Comparison of ENCODE assay signal across 27 mouse cellular contexts in genomic region chr1:192984333-192984732, GRCm38 (mm10). TPM values are rescaled to one million over a fixed set of nuclear protein-coding genes. Genes with fewer than 3 reads are reported as not detected.
DNase-seq lines count a peak whose midpoint lies in the region; ATAC-seq and TF ChIP-seq lines count a peak whose summit lies in the region.
"Had no signal": no experiment of that assay in that cellular context is flagged by ENCODE, and none has a peak within 500 bp of the region (broad histone marks: within the 10 kb centered on the region; RNA-seq: fewer than 3 reads in every experiment).

No protein-coding gene starts in this region.

- TF ChIP-seq EP300 in liver, postnatal 0 days (IDR thresholded peaks at IDR 0.05; ENCODE audit: low read depth) = no peak
- TF ChIP-seq EP300 in MEL (IDR thresholded peaks at IDR 0.05; ENCODE audit: low read depth in 1 of 2, low read length in 2 of 2) = no peak
- TF ChIP-seq EP300 in stomach, postnatal 0 days (optimal IDR thresholded peaks at IDR 0.05) = no peak

- no peak overlapping the region for H3K4me3 ChIP-seq in intestine, postnatal 0 days (ENCODE audit: low read depth, low read length)
- H3K4me3 ChIP-seq in intestine, embryonic 15.5 days (replicated peaks) = no peak overlapping the region
- H3K4me3 ChIP-seq in liver, postnatal 0 days (ENCODE audit: low read depth, low read length) = no peak overlapping the region
- H3K4me3 ChIP-seq in liver, embryonic 12.5 days = no peak overlapping the region
- no peak overlapping the region for H3K4me3 ChIP-seq in MEL (ENCODE audit: control insufficient read depth in 1 of 2, insufficient read depth in 1 of 2, low read depth in 2 of 2, low read length in 2 of 2)
- no peak overlapping the region for H3K4me3 ChIP-seq in stomach, postnatal 0 days (ENCODE audit: low read depth, low read length)
- H3K4me3 ChIP-seq: embryonic facial prominence, embryonic 10.5 days; embryonic facial prominence, embryonic 15.5 days; forebrain, embryonic 12.5 days; hindbrain, embryonic 10.5 days; limb, embryonic 12.5 days; neural tube, embryonic 13.5 days had no signal

- H3K9ac ChIP-seq in intestine, postnatal 0 days (ENCODE audit: low read depth, low read length) = no peak overlapping the region
- H3K9ac ChIP-seq in intestine, embryonic 15.5 days = no peak overlapping the region
- H3K9ac ChIP-seq in liver, postnatal 0 days (replicated peaks) = no peak overlapping the region
- no peak overlapping the region for H3K9ac ChIP-seq in liver, embryonic 12.5 days
- no peak overlapping the region for H3K9ac ChIP-seq in MEL (ENCODE audit: control insufficient read depth, low read depth, low read length, poor library complexity, severe bottlenecking)
- H3K9ac ChIP-seq in stomach, postnatal 0 days (ENCODE audit: low read length) = no peak overlapping the region
- H3K9ac ChIP-seq: embryonic facial prominence, embryonic 15.5 days; forebrain, embryonic 12.5 days; limb, embryonic 12.5 days; neural tube, embryonic 13.5 days had no signal

- TF ChIP-seq CTCF in intestine, postnatal 0 days (IDR thresholded peaks at IDR 0.05; ENCODE audit: low read depth) = peak; percentile 15; the same call in 1 of the 2 replicates
- peak; percentile 11; the same call in 1 of the 2 replicates for TF ChIP-seq CTCF in liver, postnatal 0 days (IDR thresholded peaks at IDR 0.05; ENCODE audit: low read depth)
- TF ChIP-seq CTCF in MEL (IDR thresholded peaks at IDR 0.05 in 2 of 3, conservative IDR thresholded peaks at IDR 0.05 in 1 of 3; ENCODE audit: control insufficient read depth in 1 of 3, insufficient read depth in 1 of 3, low read depth in 2 of 3, low read length in 3 of 3, poor library complexity in 1 of 3, severe bottlenecking in 1 of 3) = peak in 1 of 3 experiments; percentile 29; a peak in 3 of 6 replicates
- peak; percentile 16; the same call in 1 of the 2 replicates for TF ChIP-seq CTCF in stomach, postnatal 0 days (IDR thresholded peaks at IDR 0.05; ENCODE audit: low read depth)

- H3K27me3 ChIP-seq in intestine, postnatal 0 days (replicated peaks; ENCODE audit: control insufficient read depth, insufficient read depth, low read length) = no peaks in the 10 kb centered on the region
- no peaks in the 10 kb centered on the region for H3K27me3 ChIP-seq in intestine, embryonic 15.5 days (replicated peaks)
- H3K27me3 ChIP-seq in liver, postnatal 0 days (ENCODE audit: insufficient read depth, low read length) = no peaks in the 10 kb centered on the region
- no peaks in the 10 kb centered on the region for H3K27me3 ChIP-seq in liver, embryonic 12.5 days (replicated peaks)
- H3K27me3 ChIP-seq in MEL (ENCODE audit: control insufficient read depth in 1 of 2, insufficient read depth in 2 of 2, low read length in 2 of 2) = no peaks in the 10 kb centered on the region
- no peaks in the 10 kb centered on the region for H3K27me3 ChIP-seq in stomach, postnatal 0 days (ENCODE audit: control insufficient read depth, insufficient read depth, low read length)
- H3K27me3 ChIP-seq: embryonic facial prominence, embryonic 15.5 days; forebrain, embryonic 12.5 days; limb, embryonic 12.5 days; neural tube, embryonic 13.5 days had no signal

- no peak overlapping the region for H3K4me2 ChIP-seq in intestine, postnatal 0 days (replicated peaks; ENCODE audit: low read depth)
- H3K4me2 ChIP-seq in intestine, embryonic 15.5 days (replicated peaks) = no peak overlapping the region
- H3K4me2 ChIP-seq in liver, postnatal 0 days (ENCODE audit: low read depth, low read length) = no peak overlapping the region
- no peak overlapping the region for H3K4me2 ChIP-seq in liver, embryonic 12.5 days
- no peak overlapping the region for H3K4me2 ChIP-seq in stomach, postnatal 0 days (replicated peaks; ENCODE audit: low read depth)
- H3K4me2 ChIP-seq: embryonic facial prominence, embryonic 15.5 days; forebrain, embryonic 12.5 days; limb, embryonic 12.5 days; liver, embryonic 11.5 days; neural tube, embryonic 13.5 days had no signal

- no peak for ATAC-seq in intestine, postnatal 0 days
- no peak for ATAC-seq in intestine, embryonic 15.5 days
- ATAC-seq in liver, postnatal 0 days = no peak
- ATAC-seq in liver, embryonic 12.5 days = no peak
- no peak for ATAC-seq in stomach, postnatal 0 days (ENCODE audit: low FRiP score, low TSS enrichment)
- ATAC-seq: hindbrain, embryonic 16.5 days; intestine, embryonic 16.5 days had no signal

- no peaks in the 10 kb centered on the region for H3K9me3 ChIP-seq in intestine, postnatal 0 days (ENCODE audit: control insufficient read depth)
- H3K9me3 ChIP-seq in intestine, embryonic 15.5 days = no peaks in the 10 kb centered on the region
- H3K9me3 ChIP-seq in liver, postnatal 0 days (ENCODE audit: low read length) = no peaks in the 10 kb centered on the region
- H3K9me3 ChIP-seq in liver, embryonic 12.5 days (replicated peaks) = no peaks in the 10 kb centered on the region
- H3K9me3 ChIP-seq in MEL (replicated peaks; ENCODE audit: insufficient read depth, low read length) = no peaks in the 10 kb centered on the region
- H3K9me3 ChIP-seq in stomach, postnatal 0 days (ENCODE audit: control insufficient read depth, low read length) = no peaks in the 10 kb centered on the region
- H3K9me3 ChIP-seq: embryonic facial prominence, embryonic 10.5 days; embryonic facial prominence, embryonic 15.5 days; forebrain, embryonic 12.5 days; hindbrain, embryonic 10.5 days; limb, embryonic 12.5 days; neural tube, embryonic 13.5 days had no signal

- no peak overlapping the region for H3K27ac ChIP-seq in intestine, postnatal 0 days (ENCODE audit: low read depth, low read length)
- H3K27ac ChIP-seq in intestine, embryonic 15.5 days = no peak overlapping the region
- no peak overlapping the region for H3K27ac ChIP-seq in liver, postnatal 0 days (ENCODE audit: low read depth)
- H3K27ac ChIP-seq in liver, embryonic 12.5 days = no peak overlapping the region
- no peak overlapping the region for H3K27ac ChIP-seq in MEL (ENCODE audit: control insufficient read depth, low read depth, low read length)
- no peak overlapping the region for H3K27ac ChIP-seq in stomach, postnatal 0 days (replicated peaks)
- H3K27ac ChIP-seq: embryonic facial prominence, embryonic 10.5 days; embryonic facial prominence, embryonic 15.5 days; forebrain, embryonic 12.5 days; hindbrain, embryonic 10.5 days; limb, embryonic 12.5 days; macrophage; neural tube, embryonic 13.5 days had no signal

- DNase-seq in liver, postnatal 0 days = no peak
- peak; percentile 41 for DNase-seq in MEL (ENCODE audit: low read depth, low spot score)
- DNase-seq in stomach, postnatal 0 days (ENCODE audit: low spot score) = no peak
- DNase-seq in adrenal gland, adult 18-20 months (ENCODE audit: low spot score in 2 of 2) = no peak
- DNase-seq: adrenal gland, postnatal 25 days; cerebellum, adult 18-20 months; cerebellum, postnatal 10 days; gastrocnemius, postnatal 14 days; heart, postnatal 14 days; kidney, adult 9 months; kidney, postnatal 25 days; lung, adult 2 months; lung, postnatal 10 days; thymus, postnatal 4 days had no signal

- H3K36me3 ChIP-seq in intestine, postnatal 0 days (ENCODE audit: control insufficient read depth, insufficient read depth) = no peaks in the 10 kb centered on the region
- no peaks in the 10 kb centered on the region for H3K36me3 ChIP-seq in intestine, embryonic 15.5 days
- no peaks in the 10 kb centered on the region for H3K36me3 ChIP-seq in liver, postnatal 0 days (replicated peaks; ENCODE audit: insufficient read depth, low read length)
- H3K36me3 ChIP-seq in liver, embryonic 12.5 days = peaks cover 12% of the 10 kb centered on the region
- peaks cover 0 to 37% of the 10 kb centered on the region in 2 experiments; a peak in 2 of 4 replicates for H3K36me3 ChIP-seq in MEL (ENCODE audit: control insufficient read depth in 1 of 2, insufficient read depth in 2 of 2, low read length in 2 of 2)
- H3K36me3 ChIP-seq in stomach, postnatal 0 days (ENCODE audit: control insufficient read depth, insufficient read depth, low read length) = no peaks in the 10 kb centered on the region
- H3K36me3 ChIP-seq: embryonic facial prominence, embryonic 10.5 days; embryonic facial prominence, embryonic 15.5 days; hindbrain, embryonic 10.5 days; limb, embryonic 12.5 days; neural tube, embryonic 13.5 days had no signal

- no peak for TF ChIP-seq POLR2A in MEL (IDR thresholded peaks at IDR 0.05; ENCODE audit: control insufficient read depth in 1 of 2, insufficient read depth in 1 of 2, low read depth in 1 of 2, low read length in 2 of 2, poor library complexity in 1 of 2)

- 86% methylated on average over 4 of the region's 4 CpGs for WGBS in intestine, postnatal 0 days
- 82% methylated on average over 4 of the region's 4 CpGs for WGBS in intestine, embryonic 15.5 days
- WGBS in liver, postnatal 0 days (ENCODE audit: insufficient replicate concordance) = 83% methylated on average over 4 of the region's 4 CpGs
- WGBS in liver, embryonic 12.5 days (ENCODE audit: insufficient replicate concordance) = 79% methylated on average over 4 of the region's 4 CpGs
- 79% methylated on average over 4 of the region's 4 CpGs for WGBS in stomach, postnatal 0 days

- no peak for TF ChIP-seq RAD21 in MEL (IDR thresholded peaks at IDR 0.05; ENCODE audit: low read depth, low read length)

- H3K4me1 ChIP-seq in intestine, postnatal 0 days (replicated peaks; ENCODE audit: control insufficient read depth, insufficient read depth, low read length) = no peaks in the 10 kb centered on the region
- no peaks in the 10 kb centered on the region for H3K4me1 ChIP-seq in intestine, embryonic 15.5 days (replicated peaks)
- H3K4me1 ChIP-seq in liver, postnatal 0 days (ENCODE audit: insufficient read depth) = 0 out of 2 replicates have a peak, but pooled peaks cover 3% of the 10 kb centered on the region
- H3K4me1 ChIP-seq in liver, embryonic 12.5 days = peaks cover 41% of the 10 kb centered on the region
- peaks cover 11 to 28% of the 10 kb centered on the region in 2 experiments for H3K4me1 ChIP-seq in MEL (ENCODE audit: control insufficient read depth in 1 of 2, insufficient read depth in 2 of 2, low read length in 2 of 2)
- H3K4me1 ChIP-seq in stomach, postnatal 0 days (replicated peaks; ENCODE audit: control insufficient read depth, insufficient read depth) = no peaks in the 10 kb centered on the region
- H3K4me1 ChIP-seq: embryonic facial prominence, embryonic 10.5 days; embryonic facial prominence, embryonic 15.5 days; forebrain, embryonic 12.5 days; hindbrain, embryonic 10.5 days; limb, embryonic 12.5 days; neural tube, embryonic 13.5 days had no signal

- no peaks in the 10 kb centered on the region for H3K79me2 ChIP-seq in MEL (ENCODE audit: control insufficient read depth, insufficient read depth, low read length, poor library complexity)

RNA-seq across cellular contexts. Expression of gene Syt14, which starts 51.2 kb away (rescaled TPM):
- polyA plus RNA-seq in intestine, postnatal 0 days (2015; fragmentation: Nextera tagmentation; extraction: Ambion mirVana) = 0.73 and 0.75 TPM in 2 replicates
- 1.9 and 2.3 TPM in 2 replicates for polyA plus RNA-seq in intestine, embryonic 15.5 days (2015; fragmentation: Nextera tagmentation; extraction: Ambion mirVana)
- polyA plus RNA-seq in liver, postnatal 0 days (2015; fragmentation: Nextera tagmentation; extraction: Ambion mirVana) = 1.6 and 1.8 TPM in 2 replicates
- polyA plus RNA-seq in liver, embryonic 12.5 days (2016; fragmentation: Nextera tagmentation; extraction: Ambion mirVana) = 5.5 and 6.0 TPM in 2 replicates
- total RNA-seq in MEL (2012; rRNA removed) = 1.3 and 1.8 TPM in 2 replicates
- 1 to 10 TPM in 1 of 2 experiments, not detected in 1; 2.4 TPM for polyA plus RNA-seq in MEL (2012; ENCODE audit: insufficient read depth in 1 of 2, insufficient read length in 2 of 2, low read depth in 1 of 2, low replicate concordance in 2 of 2, missing spikeins in 1 of 2)
- polyA plus RNA-seq in stomach, postnatal 0 days (2015; fragmentation: Nextera tagmentation; extraction: Ambion mirVana) = 0.17 and 0.22 TPM in 2 replicates
- 1 to 10 TPM; 5.8 to 6.9 TPM for total RNA-seq in adrenal gland, adult 18-20 months (2021)
- polyA plus RNA-seq: macrophage had no signal
